Mouse (Mus musculus) cortical plate, adult 2 months (tissue): ENCODE results near the gene Myog. TPM values are rescaled to one million over a fixed set of nuclear protein-coding genes. Genes with fewer than 3 reads are reported as not detected.
"Not testable (repeated sequence)": the region's sequence is repeated elsewhere in the genome, so short reads cannot be mapped to it uniquely, and the experiment has no call there.

Source experiments
- H3K27ac ChIP-seq: fragments of 200-500 bp; 2 replicates; pipeline ENCODE4 v1.5.1; 2012; ENCODE audit warnings: low read length, control low read depth, inconsistent platforms; ENCODE audit not compliant: insufficient read depth
- H3K4me1 ChIP-seq: fragments of 200-500 bp; 2 replicates; pipeline ENCODE4 v1.6.1; 2011; ENCODE audit warnings: low read length; ENCODE audit not compliant: control insufficient read depth, insufficient read depth
- H3K4me3 ChIP-seq: fragments of 200-500 bp; 2 replicates; pipeline ENCODE4 v1.5.1; 2011; ENCODE audit warnings: mild to moderate bottlenecking, low read length, control low read depth; ENCODE audit not compliant: insufficient read depth
- CTCF ChIP-seq: fragments of 200-500 bp; IDR thresholded peaks from 2 replicates; pipeline ENCODE4 v1.5.1; 2011; ENCODE audit warnings: mild to moderate bottlenecking, control low read depth, low read length; ENCODE audit not compliant: insufficient read depth; ENCODE audit errors: extremely low read depth
- POLR2A ChIP-seq: fragments of 200-500 bp; IDR thresholded peaks from 2 replicates; pipeline ENCODE4 v1.6.1; 2011; ENCODE audit warnings: mild to moderate bottlenecking, low read length, control low read depth; ENCODE audit not compliant: insufficient read depth; ENCODE audit errors: extremely low read depth
- polyA plus RNA-seq: library from polyadenylated mRNA; depleted of rRNA; stranded (reverse); fragments of >200 nt; gene quantifications from 2 replicates; pipeline ENCODE4 v1.2.3, GENCODE M21; 2012; rRNA removed

Gene Myog
- 0.08 and 0.13 TPM in 2 replicates for polyA plus RNA-seq

DNA sequence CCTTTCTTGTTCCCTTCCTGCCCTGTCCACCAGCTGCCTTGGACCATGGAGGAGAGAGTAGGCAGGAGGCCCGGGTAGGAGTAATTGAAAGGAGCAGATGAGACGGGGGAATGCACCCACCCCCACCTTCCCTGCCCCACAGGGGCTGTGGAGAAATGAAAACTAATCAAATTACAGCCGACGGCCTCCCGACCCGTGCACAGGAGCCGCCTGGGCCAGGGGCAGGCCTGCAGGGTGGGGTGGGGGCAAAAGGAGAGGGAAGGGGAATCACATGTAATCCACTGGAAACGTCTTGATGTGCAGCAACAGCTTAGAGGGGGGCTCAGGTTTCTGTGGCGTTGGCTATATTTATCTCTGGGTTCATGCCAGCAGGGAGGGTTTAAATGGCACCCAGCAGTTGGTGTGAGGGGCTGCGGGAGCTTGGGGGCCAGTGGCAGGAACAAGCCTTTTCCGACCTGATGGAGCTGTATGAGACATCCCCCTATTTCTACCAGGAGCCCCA, at the start of gene Myog:
TSS of gene Myog (plus strand) at position 392 of the 502 bp plus-strand sequence.
- no peak within 1 kb of the TSS for H3K4me3 ChIP-seq
- H3K27ac ChIP-seq = no peak within 1 kb of the TSS
- H3K4me1 ChIP-seq = no peaks in the 10 kb centered on the region
- TF ChIP-seq POLR2A (no peak), CTCF (no peak)

DNA sequence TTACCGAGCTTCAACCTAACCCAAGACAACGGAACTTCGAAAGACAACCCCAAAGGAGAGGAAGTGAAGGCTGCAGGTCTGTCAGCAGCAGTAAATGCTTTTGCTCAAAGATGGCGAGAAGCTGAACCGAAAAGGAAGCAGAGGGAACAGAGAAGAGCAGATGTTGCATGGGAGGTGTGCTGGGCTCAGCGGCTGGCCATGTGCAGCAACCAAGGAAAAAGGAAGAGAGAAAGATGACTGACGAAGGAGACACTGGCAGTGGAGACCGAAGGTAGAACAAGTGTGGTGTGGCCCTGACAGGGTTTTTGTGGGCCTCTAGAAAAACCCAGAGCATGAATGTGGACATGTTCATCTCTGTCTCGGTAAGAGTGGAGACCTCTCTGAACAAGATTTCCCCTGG, 49.1 kb upstream of the Myog start:
- H3K4me3 ChIP-seq = no peak overlapping the region
- TF ChIP-seq POLR2A = no peak
- no peak for TF ChIP-seq CTCF
- H3K4me1 ChIP-seq = peaks cover 4% of the 10 kb centered on the region
- H3K27ac ChIP-seq = no peak overlapping the region

DNA sequence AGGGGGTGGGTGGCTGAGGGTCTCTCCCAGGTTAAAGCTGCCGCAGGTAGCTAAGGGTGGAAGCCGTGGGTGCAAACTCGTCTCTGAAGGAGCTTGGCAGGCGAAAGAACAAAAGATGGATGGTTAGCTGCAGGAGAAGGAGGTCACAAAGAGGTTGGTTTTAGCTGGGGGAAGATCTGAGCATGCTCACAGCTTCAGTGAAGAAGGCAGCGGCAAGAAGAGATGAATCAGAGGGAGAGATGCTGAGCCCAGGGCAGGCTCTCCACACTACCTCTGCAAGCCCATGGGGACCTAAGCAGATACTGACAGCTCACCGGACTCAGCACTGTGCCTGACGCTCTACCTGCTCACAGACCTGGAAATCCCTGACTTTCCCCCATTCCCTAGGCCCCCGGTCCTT, 48.5 kb upstream of the Myog start:
- TF ChIP-seq CTCF (no peak), POLR2A (peak; percentile 53; the same call in 1 of the 2 replicates)
- 0 out of 2 replicates have a peak overlapping the region, but pooled peaks have one; percentile 32 for H3K27ac ChIP-seq

DNA sequence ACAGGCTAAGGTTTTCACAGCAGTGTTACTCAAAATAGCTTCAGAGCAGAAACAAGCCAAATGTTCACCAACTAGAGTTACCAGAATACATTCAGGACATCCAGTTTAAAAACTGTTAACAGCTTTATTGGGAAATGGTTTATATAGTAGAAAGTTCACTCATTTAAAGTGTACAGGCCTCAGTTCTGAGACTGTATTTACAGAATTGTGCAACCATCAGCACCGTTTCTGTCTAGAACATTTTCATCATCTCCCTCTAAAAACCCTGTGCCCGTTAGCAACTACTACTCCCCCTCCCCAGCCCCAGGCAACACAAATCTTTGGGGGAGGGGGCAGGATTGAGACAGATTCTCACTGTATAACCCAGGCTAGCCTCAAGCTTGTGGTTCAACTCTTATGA, 47.5 kb upstream of the Myog start:
- Histone ChIP-seq H3K27ac (no peak overlapping the region), H3K4me3 (no peak overlapping the region), H3K4me1 (peaks cover 4% of the 10 kb centered on the region)
- TF ChIP-seq CTCF (no peak), POLR2A (no peak)

More for the DNA sequence above, 48.5 kb upstream of the Myog start:
- no peak overlapping the region for H3K4me3 ChIP-seq
- H3K4me1 ChIP-seq = peaks cover 4% of the 10 kb centered on the region

DNA sequence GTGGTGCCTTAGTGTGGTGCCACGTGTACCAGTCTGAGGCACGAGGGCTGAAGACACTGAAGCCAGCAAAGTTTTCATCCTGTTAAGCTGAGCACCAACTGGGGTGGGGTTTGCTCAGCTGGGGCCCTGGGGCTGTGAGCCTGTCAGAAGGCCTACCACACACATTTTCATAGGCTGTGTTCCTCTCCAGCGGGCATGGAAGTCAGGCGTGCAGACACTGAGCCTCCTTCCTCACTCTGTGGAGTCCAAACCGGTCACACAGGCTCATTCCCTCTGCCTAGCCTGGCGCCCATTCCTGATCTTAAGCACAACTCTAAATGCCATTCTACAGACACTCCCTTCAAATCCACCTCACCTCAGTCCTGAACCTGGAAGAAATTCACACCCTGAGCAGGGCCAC, 46.3 kb upstream of the Myog start:
- Histone ChIP-seq H3K27ac (no peak overlapping the region), H3K4me3 (no peak overlapping the region), H3K4me1 (peaks cover 4% of the 10 kb centered on the region)
- no peak for TF ChIP-seq POLR2A
- no peak for TF ChIP-seq CTCF

DNA sequence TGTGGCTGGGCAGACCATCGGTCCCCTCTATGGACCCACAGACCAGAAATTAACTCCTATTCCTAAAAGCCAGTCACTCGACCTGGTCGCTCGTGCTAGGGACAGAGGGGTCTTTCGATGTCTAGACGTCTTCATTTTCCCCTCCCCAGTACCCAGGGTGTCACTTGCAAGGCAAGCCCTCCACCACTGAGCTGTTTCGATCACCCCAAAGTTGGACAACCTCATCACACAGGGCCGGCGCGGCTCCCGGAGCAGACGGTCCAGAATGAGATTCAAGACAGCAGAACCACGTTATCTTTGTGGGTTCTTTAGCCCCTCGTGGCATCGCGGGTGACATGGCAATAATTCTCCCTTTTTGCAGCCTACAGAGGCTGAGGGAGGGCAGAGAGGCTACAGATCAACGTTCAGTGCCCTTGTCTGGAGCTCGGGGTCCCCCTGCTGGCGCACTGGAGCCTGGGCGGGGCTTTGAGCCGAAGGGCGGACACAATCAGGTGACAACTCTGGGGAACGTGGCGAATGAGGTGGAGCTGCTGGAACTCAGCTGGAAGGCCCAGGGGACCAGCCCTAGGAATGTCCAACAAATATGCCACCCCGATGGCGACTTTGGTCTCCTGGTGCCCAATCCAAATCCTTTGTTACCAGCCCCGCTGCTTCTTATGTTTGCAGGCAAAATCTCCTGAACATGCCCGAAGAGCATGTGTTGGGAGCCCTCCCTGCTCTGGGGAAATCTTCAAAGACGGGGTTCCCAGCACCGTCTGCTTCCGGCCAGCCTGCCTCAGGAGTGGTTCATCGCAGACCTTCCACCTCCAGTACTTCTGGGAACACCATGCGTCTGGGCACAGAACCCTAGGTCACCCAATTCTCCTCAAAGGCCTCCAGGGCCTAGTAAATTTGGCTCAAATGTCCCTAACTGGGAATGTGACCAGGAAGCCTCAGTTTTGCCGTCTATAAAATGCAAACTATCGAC, 45.6 kb upstream of the Myog start:
- Histone ChIP-seq H3K4me3 (no peak overlapping the region), H3K4me1 (0 out of 2 replicates have a peak, but pooled peaks cover 1% of the 10 kb centered on the region)

DNA sequence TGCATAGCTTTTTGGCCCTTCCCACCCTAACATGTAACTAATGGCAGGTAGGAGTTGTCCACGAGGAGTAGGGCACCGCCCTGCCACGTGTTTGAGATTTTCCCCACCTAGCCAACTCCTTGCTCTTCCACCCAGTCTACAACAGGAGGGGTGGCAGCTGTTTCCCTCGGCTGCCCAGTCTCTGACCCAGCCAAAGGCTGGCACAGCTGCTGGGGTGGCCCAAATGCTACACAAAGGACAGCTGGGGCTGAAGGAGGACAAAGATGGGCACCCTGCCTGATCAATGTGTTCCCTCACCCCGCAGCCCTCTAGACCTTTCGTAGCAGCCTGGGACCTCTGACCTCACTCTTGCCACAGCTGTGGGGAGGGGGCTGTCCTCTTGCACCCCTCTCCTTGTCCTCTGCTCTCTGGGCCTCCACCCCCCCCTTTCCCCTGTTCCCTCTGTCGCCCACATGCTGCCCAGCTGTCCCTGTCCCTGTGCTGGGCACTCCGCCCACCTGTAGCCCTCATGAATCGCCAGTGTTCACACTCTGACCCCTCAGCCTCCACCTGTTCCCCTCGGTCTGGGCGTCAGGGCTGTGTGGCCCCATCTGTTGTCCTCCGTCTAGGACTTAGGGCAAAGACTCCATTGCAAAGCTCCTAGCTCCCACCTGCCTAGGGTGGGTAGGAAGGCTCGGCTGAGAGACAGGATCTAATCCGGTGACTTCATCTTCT, 44.6 kb upstream of the Myog start:
- Histone ChIP-seq H3K27ac (no peak overlapping the region), H3K4me3 (no peak overlapping the region), H3K4me1 (0 out of 2 replicates have a peak, but pooled peaks cover 1% of the 10 kb centered on the region)
- TF ChIP-seq POLR2A = no peak
- TF ChIP-seq CTCF = no peak

More for the DNA sequence above, 45.6 kb upstream of the Myog start:
- no peak overlapping the region for H3K27ac ChIP-seq
- TF ChIP-seq CTCF (peak; percentile 80), POLR2A (no peak)

DNA sequence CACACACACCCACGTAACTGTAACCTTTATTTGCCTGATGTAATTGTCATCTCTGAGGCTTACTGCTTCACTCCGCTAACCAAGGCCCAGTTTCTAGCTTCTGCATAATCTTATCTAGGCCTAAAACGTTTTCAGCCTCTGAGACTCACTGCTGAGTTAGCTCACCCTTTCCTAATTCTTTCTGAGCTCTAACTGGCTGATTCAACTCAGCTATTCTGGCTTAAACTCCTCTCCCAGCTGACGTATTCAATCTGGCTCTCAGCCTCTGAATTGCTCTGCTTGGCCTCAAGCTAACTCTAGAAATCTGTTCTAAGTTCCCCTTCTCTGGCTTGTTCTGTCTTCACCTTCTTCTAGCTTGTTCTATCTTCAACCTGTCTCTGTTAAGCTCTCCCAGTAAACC, 43.2 kb upstream of the Myog start:
- no peak for TF ChIP-seq CTCF
- no peak for TF ChIP-seq POLR2A
- H3K4me1 ChIP-seq = no peaks in the 10 kb centered on the region
- H3K4me3 ChIP-seq = no peak overlapping the region
- H3K27ac ChIP-seq = no peak overlapping the region

DNA sequence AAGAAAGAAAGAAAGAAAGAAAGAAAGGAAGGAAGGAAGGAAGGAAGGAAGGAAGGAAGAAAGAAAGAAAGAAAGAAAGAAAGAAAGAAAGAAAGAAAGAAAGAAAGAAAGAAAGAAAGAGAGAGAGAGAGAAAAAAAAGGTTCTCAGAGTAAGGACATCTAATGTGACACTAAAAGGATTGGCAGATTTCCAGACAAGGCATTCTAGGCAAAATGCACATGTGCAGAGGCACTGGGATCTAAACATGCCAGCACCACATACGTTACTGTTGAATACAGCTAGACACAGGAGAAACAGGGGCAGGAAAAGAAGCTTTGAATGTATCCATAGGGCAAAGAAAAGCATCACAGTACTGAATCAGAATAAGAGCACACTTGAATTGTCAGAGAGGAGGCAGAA, 40.1 kb upstream of the Myog start:
- H3K27ac ChIP-seq, H3K4me3 ChIP-seq: not testable (repeated sequence)

DNA sequence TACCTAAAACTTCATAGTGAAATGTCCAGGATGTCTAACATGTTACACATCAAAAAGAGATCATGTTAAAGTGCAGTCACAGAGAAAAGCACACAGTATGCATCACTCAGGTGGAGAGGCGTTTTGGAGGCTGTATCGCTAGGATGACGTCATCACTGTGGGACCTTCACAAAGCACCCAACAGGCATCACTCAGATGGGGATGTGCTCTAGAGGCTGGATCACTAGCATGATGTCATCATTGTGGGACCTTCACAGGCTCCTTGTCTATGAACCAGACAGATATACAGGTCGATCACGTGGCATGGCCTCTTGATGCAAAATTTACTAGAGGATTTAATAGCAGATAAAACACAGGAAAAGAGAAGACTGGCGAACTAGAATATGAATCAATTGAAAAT, 25.4 kb upstream of the Myog start:
- no peak for TF ChIP-seq CTCF
- no peak for TF ChIP-seq POLR2A
- no peak overlapping the region for H3K27ac ChIP-seq
- H3K4me1 ChIP-seq = no peaks in the 10 kb centered on the region
- no peak overlapping the region for H3K4me3 ChIP-seq

More for the DNA sequence above, 40.1 kb upstream of the Myog start:
- H3K4me1 ChIP-seq = not testable (repeated sequence)
